Mouse (Mus musculus) brown adipose tissue, adult 24 weeks (tissue): ENCODE measurements around the gene Kirrel2. TPM values are rescaled to one million over a fixed set of nuclear protein-coding genes. Genes with fewer than 3 reads are reported as not detected.
"Not testable (repeated sequence)": the region's sequence is repeated elsewhere in the genome, so short reads cannot be mapped to it uniquely, and the experiment has no call there.

ENCODE experiments used
- H3K27ac ChIP-seq: fragments of 200-500 bp; replicated peaks from 2 replicates; pipeline ENCODE4 v1.5.1; 2012; ENCODE audit warnings: low read depth, mild to moderate bottlenecking, low read length
- H3K4me1 ChIP-seq: fragments of 200-500 bp; 2 replicates; pipeline ENCODE4 v1.6.1; 2012; ENCODE audit warnings: low read length, mixed read lengths; ENCODE audit not compliant: control insufficient read depth, insufficient read depth, insufficient read length
- H3K4me3 ChIP-seq: fragments of 200-500 bp; 2 replicates; pipeline ENCODE4 v1.5.1; 2012; ENCODE audit warnings: low read depth, mild to moderate bottlenecking, low read length, moderate library complexity; ENCODE audit not compliant: insufficient read depth
- polyA plus RNA-seq: library from polyadenylated mRNA; stranded (reverse); fragments of >200 nt; gene quantifications from 2 replicates; pipeline ENCODE4 v1.2.4, GENCODE M21; 2012; ENCODE audit not compliant: missing spikeins, insufficient read depth, insufficient read length

Kirrel2 gene
- polyA plus RNA-seq, result not detected in 2 replicates

DNA sequence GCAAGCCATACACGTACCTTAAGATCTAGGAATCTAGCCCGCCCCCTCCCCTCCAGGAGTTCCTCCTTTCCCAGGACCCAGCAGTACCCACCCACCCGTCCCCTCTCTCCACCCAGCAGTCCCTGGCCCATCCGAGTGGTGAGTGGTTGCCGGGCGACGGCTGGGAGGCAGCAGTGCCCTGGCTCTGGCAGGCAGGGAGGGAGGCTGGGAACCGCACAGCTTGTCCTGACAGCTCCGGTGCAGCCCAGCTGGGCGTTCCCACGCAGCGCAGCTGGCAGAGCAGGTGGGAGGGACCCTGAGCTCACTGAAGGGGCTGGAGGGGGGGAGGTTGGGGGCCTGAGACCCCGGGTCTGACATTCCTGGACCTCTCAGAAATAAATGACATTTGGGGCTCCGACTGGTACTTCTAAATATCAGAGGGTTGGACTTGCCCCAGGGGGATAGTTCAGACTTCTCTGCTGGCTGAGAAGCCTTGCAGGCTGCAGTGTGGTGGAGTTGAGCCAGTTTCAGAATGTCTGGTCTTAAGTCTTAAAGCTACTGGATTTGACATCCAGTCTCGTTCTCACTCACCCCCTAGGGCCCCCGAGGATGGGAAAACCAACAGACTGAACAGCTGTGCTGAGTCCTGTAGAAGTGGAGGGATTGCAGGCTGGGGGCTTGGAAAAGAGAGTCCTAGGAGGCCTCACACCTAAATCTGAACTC lies at the start of gene Kirrel2, which contains the start of gene Nphs1:
Kirrel2 (minus strand) TSS at position 62 of the 702 bp plus-strand sequence.
Nphs1 (plus strand) TSS at position 687 of the 702 bp plus-strand sequence.
- Histone ChIP-seq H3K4me1 (no peaks in the 10 kb centered on the region; the same call in 1 of the 2 replicates), H3K27ac (no peak within 1 kb of the TSS), H3K4me3 (no peak within 1 kb of the TSS)

GRCm38 (mm10) chr7:30501159-30501558 lies 43.7 kb upstream of the Kirrel2 start:
- not testable (repeated sequence) for H3K4me3 ChIP-seq, H3K27ac ChIP-seq, H3K4me1 ChIP-seq

- H3K4me3 ChIP-seq, H3K4me1 ChIP-seq, H3K27ac ChIP-seq: not testable (repeated sequence)
Observed at GRCm38 (mm10) chr7:30495506-30496042, 38.1 kb upstream of the Kirrel2 start.

DNA sequence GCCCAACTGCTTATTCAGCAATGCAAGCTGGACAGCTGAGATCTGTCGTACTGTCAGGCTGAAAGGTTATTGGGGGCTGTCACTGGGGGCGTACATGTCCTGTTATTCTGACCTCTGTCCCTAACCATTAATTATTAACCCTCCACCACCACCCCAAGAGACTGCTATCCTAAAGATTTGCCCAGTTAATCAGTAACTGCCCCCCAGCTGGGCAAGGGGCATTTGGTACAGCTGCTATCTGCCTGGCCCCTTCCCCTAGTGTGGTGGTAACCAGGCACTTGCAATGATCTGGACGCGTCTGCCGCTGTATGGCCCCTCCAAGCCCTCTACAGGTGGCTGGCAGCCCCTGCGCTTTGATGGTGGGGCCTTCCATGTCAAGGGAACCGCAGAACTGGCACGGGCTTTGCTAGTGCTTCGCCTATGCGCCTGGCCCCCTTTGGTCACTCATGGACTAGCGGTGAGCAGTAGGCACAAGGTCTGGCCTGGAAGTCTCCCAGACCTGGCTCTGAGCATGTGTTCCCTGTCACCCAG lies 36.0 kb upstream of the Kirrel2 start, which contains the start of gene Prodh2:
Prodh2 (plus strand) TSS at position 222 of the 531 bp plus-strand sequence.
- no peaks in the 10 kb centered on the region for H3K4me1 ChIP-seq
- H3K4me3 ChIP-seq, result no peak within 1 kb of the TSS
- no peak within 1 kb of the TSS for H3K27ac ChIP-seq

GRCm38 (mm10) chr7:30492765-30493164 lies 35.3 kb upstream of the Kirrel2 start:
- Histone ChIP-seq H3K4me1 (no peaks in the 10 kb centered on the region), H3K4me3 (no peak overlapping the region), H3K27ac (no peak overlapping the region)

- no peak overlapping the region for H3K4me3 ChIP-seq
- no peaks in the 10 kb centered on the region for H3K4me1 ChIP-seq
- H3K27ac ChIP-seq, result no peak overlapping the region
Observed at GRCm38 (mm10) chr7:30490957-30491307, 33.4 kb upstream of the Kirrel2 start.

GRCm38 (mm10) chr7:30490251-30490956 lies 32.9 kb upstream of the Kirrel2 start:
- Histone ChIP-seq H3K27ac (no peak overlapping the region), H3K4me3 (no peak overlapping the region)

GRCm38 (mm10) chr7:30484250-30484649 lies 26.8 kb upstream of the Kirrel2 start:
- Histone ChIP-seq H3K4me3 (no peak overlapping the region), H3K4me1 (no peaks in the 10 kb centered on the region), H3K27ac (no peak overlapping the region)

More at GRCm38 (mm10) chr7:30490251-30490956, 32.9 kb upstream of the Kirrel2 start:
- no peaks in the 10 kb centered on the region for H3K4me1 ChIP-seq

DNA sequence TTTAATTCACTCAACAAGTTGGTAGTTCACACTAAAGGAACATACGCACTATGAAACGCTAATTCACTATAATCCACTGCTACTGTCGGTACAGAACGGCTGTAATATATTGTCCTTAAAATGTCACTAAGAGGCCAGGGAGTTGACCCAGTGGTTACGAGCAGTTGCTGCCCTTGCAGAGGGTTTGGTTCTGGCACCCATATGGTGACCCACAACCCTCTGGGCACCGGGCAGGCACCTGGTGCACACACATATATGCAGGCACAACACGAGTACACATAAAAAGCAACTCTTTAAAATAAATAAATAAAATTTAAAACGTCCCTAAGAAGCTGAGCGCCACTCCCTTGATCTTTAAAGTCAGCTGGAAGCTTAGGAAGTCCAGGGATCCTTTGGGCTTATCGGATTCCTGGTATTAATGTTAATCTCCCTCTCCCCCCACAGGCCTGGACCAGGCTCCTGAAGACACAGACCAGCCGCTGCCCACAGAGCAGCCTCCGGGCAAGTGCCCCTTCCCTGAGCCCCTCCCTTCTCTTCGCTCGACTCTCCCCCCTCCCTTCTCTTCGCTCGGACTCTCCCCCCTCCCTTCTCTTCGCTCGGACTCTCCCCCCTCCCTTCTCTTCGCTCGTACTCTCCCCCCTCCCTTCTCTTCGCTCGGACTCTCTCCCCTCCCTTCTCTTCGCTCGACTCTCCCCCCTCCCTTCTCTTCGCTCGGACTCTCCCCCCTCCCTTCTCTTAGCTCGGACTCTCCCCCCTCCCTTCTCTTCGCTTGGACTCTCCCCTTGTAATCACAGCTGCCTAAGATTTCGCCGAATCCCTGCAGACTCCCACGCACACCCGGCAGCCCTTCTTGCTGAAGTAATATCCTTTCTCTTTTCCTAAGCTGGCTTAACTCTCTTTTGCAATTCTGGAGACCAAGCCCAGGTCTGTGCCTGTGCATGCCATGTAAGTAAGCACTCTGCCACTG lies 20.2 kb upstream of the Kirrel2 start:
- no peak overlapping the region for H3K27ac ChIP-seq
- no peak overlapping the region for H3K4me3 ChIP-seq
- H3K4me1 ChIP-seq, result no peaks in the 10 kb centered on the region

GRCm38 (mm10) chr7:30476136-30476535 lies 18.6 kb upstream of the Kirrel2 start:
- H3K27ac ChIP-seq, H3K4me1 ChIP-seq, H3K4me3 ChIP-seq: not testable (repeated sequence)

DNA sequence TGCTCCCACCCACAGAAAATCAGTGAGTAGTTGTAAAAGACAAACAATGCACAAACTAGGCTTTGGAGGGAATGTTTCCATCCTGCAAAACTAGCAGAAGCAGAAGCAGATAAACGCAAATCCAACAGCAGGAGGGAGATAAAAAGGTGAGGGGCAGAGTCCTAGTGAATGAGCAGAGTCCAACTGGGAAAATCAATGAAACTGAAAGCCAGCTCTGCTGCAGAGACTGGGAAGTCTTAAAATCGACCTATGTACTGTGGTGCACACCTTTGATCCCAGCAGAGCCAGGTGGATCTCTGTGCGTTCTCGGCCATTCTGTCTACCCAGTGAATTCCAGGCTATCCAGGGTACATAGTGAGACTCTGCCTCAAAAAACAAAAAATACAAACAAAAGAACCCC lies 17.5 kb upstream of the Kirrel2 start:
- H3K27ac ChIP-seq, result no peak overlapping the region

GRCm38 (mm10) chr7:30472411-30472810 lies 14.9 kb upstream of the Kirrel2 start:
- Histone ChIP-seq H3K27ac (no peak overlapping the region), H3K4me3 (no peak overlapping the region), H3K4me1 (no peaks in the 10 kb centered on the region)

More for the DNA sequence above, 17.5 kb upstream of the Kirrel2 start:
- H3K4me3 ChIP-seq, result no peak overlapping the region
- H3K4me1 ChIP-seq, result no peaks in the 10 kb centered on the region

DNA sequence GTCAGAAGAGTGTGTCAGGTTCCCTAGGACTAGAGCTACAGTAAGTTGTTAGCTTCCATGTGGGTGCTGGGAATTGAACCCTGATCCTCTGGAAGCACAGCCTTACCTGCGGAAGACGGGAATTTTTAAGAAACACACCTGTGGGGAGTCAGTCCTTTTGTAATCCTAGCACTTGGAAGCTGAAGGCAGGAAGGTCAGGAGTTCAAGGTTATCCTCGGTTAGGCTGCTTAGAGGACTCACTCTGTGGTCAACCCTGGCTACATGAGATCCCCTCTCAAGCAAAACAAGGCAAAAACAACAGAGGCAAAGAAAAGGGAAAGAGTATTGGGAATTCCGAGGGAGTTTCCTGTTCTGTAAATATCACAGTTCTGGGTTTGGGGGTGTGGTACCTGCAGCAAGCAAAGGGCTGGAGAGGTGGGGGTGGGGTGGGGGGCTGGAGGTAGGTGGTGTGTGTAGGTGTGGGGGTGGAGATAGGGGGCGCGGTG lies 7.4 kb upstream of the Kirrel2 start:
- no peaks in the 10 kb centered on the region for H3K4me1 ChIP-seq
- H3K4me3 ChIP-seq, result no peak overlapping the region
- no peak overlapping the region for H3K27ac ChIP-seq

- Histone ChIP-seq H3K4me1 (no peaks in the 10 kb centered on the region), H3K27ac (no peak overlapping the region), H3K4me3 (no peak overlapping the region)
Observed at GRCm38 (mm10) chr7:30463996-30464395, 6.5 kb upstream of the Kirrel2 start.
